Mouse (Mus musculus) E14TG2a.4 (cell line): ENCODE measurements at regions not wholly inside any gene's neighbourhood (a gene's known extent, or its start where the extent isn't known, plus 50 kb on each side); places are given as distances from the start of the nearest gene placed in this dataset.
"Not testable (repeated sequence)": the region's sequence is repeated elsewhere in the genome, so short reads cannot be mapped to it uniquely, and the experiment has no call there.

Experiments used
- H3K27me3 ChIP-seq: 2 replicates; pipeline ENCODE4 v1.6.1; 2014; ENCODE audit warnings: low read length, control low read depth; ENCODE audit not compliant: insufficient read depth
- H3K36me3 ChIP-seq: 2 replicates; pipeline ENCODE4 v1.6.1; 2014; ENCODE audit warnings: low read length, control low read depth; ENCODE audit not compliant: insufficient read depth
- H3K4me1 ChIP-seq: replicated peaks from 2 replicates; pipeline ENCODE4 v1.6.1; 2014; ENCODE audit warnings: low read depth, low read length, control low read depth
- H3K4me3 ChIP-seq: replicated peaks from 2 replicates; pipeline ENCODE4 v1.5.1; 2014; ENCODE audit warnings: mild to moderate bottlenecking, low read length
- H3K9me3 ChIP-seq: 2 replicates; pipeline ENCODE4 v1.6.1; 2014; ENCODE audit warnings: low read length, control low read depth
- CTCF ChIP-seq: conservative IDR thresholded peaks from 2 replicates; pipeline ENCODE4 v1.5.1; 2014; ENCODE audit warnings: low read length
- NANOG ChIP-seq: IDR thresholded peaks from 2 replicates; pipeline ENCODE4 v1.6.1; 2014; ENCODE audit warnings: borderline replicate concordance, low read length, mixed read lengths
- POU5F1 ChIP-seq: IDR thresholded peaks from 2 replicates; pipeline ENCODE4 v1.6.1; 2014; ENCODE audit warnings: low read length, borderline replicate concordance

DNA sequence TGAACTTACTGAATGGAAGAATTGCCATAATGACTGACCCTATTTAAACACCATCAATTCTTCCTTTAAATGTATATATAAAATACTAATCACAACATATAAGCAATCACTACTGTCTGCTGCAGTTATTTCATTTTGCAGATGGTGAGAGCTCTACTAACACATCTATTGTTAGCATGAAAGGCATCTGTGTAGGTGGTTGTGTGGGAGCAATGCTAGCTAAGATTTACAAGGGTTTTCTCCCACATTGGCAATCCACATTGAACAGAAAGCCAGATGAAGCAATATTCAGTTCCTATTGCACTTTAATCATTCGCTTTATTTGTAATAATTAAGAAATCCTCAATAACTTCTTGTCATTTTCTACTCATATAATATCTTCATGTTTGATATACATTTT lies 503.4 kb downstream of the Pet2 start:
- no peak overlapping the region for H3K4me3 ChIP-seq
- H3K36me3 ChIP-seq: no peaks in the 10 kb centered on the region
- no peaks in the 10 kb centered on the region for H3K27me3 ChIP-seq
- no peak for TF ChIP-seq POU5F1
- no peak for TF ChIP-seq NANOG
- TF ChIP-seq CTCF: no peak
- H3K9me3 ChIP-seq: no peaks in the 10 kb centered on the region
- H3K4me1 ChIP-seq: no peaks in the 10 kb centered on the region

DNA sequence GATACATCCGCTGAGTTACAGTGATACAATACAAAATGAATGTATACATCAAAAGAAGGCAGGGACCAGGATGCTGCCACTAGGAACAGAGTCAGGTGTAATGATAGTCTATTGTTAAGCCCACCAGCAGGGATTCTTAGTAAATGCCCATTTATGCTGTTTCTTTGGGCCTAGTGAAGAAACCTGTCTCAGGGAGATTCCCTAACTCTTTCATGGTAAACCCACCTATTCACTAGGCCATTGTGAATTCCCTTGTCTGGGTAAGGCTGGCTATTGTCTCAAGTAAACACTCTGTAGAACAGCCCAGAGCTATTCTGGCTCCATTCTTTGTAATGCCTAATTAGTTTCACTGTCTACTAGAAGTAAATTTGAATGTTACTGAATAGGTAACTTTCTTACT lies 536.2 kb downstream of the Pet2 start:
- peak; percentile 80 for TF ChIP-seq NANOG
- H3K27me3 ChIP-seq, H3K4me1 ChIP-seq, H3K4me3 ChIP-seq, H3K36me3 ChIP-seq: not testable (repeated sequence)
- peaks cover 33% of the 10 kb centered on the region for H3K9me3 ChIP-seq
